Mouse (Mus musculus) liver, adult 2 months (tissue): ENCODE data around the gene Vwa8. TPM values are rescaled to one million over a fixed set of nuclear protein-coding genes. Genes with fewer than 3 reads are reported as not detected.
A peak's percentile ranks its signal among the peaks of the same experiment; 100 is the strongest.
"Not testable (repeated sequence)": the region's sequence is repeated elsewhere in the genome, so short reads cannot be mapped to it uniquely, and the experiment has no call there.

ENCODE experiments used
- DNase-seq: peaks from one replicate; pipeline ENCODE4 v3.0.0-alpha.2; 2011; ENCODE audit warnings: low read depth, low spot score; ENCODE audit errors: extremely low read depth
- H3K27ac ChIP-seq: fragments of 200-500 bp; replicated peaks from 2 replicates; pipeline ENCODE4 v1.5.1; 2012; ENCODE audit warnings: low read depth, mild to moderate bottlenecking, control low read depth, inconsistent platforms, low read length; ENCODE audit not compliant: insufficient read depth
- H3K27me3 ChIP-seq: fragments of 200-500 bp; 2 replicates; pipeline ENCODE4 v1.6.1; 2012; ENCODE audit warnings: mild to moderate bottlenecking, moderate library complexity, low read length, inconsistent platforms; ENCODE audit not compliant: control insufficient read depth, insufficient read depth
- H3K36me3 ChIP-seq: fragments of 200-500 bp; 2 replicates; pipeline ENCODE4 v1.6.1; 2012; ENCODE audit warnings: low read length, inconsistent platforms; ENCODE audit not compliant: control insufficient read depth, insufficient read depth
- H3K4me1 ChIP-seq: fragments of 200-500 bp; 2 replicates; pipeline ENCODE4 v1.6.1; 2011; ENCODE audit warnings: low read length; ENCODE audit not compliant: control insufficient read depth, insufficient read depth
- H3K4me3 ChIP-seq: fragments of 200-500 bp; 2 replicates; pipeline ENCODE4 v1.5.1; 2011; ENCODE audit warnings: low read depth, mild to moderate bottlenecking, control low read depth, low read length, moderate library complexity; ENCODE audit not compliant: insufficient read depth
- H3K79me2 ChIP-seq: fragments of 200-500 bp; 2 replicates; pipeline ENCODE4 v1.6.1; 2012; ENCODE audit warnings: inconsistent platforms, mild to moderate bottlenecking, low read length, moderate library complexity; ENCODE audit not compliant: control insufficient read depth, insufficient read depth
- H3K9ac ChIP-seq: fragments of 200-500 bp; 2 replicates; pipeline ENCODE4 v1.6.1; 2012; ENCODE audit warnings: low read depth, mild to moderate bottlenecking, control low read depth, inconsistent platforms, low read length
- CTCF ChIP-seq: fragments of 200-500 bp; IDR thresholded peaks from 2 replicates; pipeline ENCODE4 v1.5.1; 2011; ENCODE audit warnings: low read depth, low read length, control low read depth
- POLR2A ChIP-seq: fragments of 200-500 bp; IDR thresholded peaks from 2 replicates; pipeline ENCODE4 v1.6.1; 2011; ENCODE audit warnings: low read length, control low read depth; ENCODE audit not compliant: insufficient read depth; ENCODE audit errors: extremely low read depth
- WGBS: fragments of 180-500 bp; shearing (Covaris S2); methylation state at CpG from one replicate; pipeline ENCODE4 v1.1.7; 2018; 5-methylcytosine and 5-hydroxymethylcytosine counted together
- polyA plus RNA-seq: library from polyadenylated mRNA; depleted of rRNA; stranded (reverse); fragments of >200 nt; gene quantifications from 2 replicates; pipeline ENCODE4 v1.2.3, GENCODE M21; 2012
- total RNA-seq: library from RNA; depleted of rRNA; stranded (reverse); fragments of >200 nt; gene quantifications from 2 replicates; pipeline ENCODE4 v1.2.3, GENCODE M21; 2014

Vwa8 gene
- total and polyA plus RNA-seq, 2 experiments = 44.0 to 106 TPM

- Histone ChIP-seq H3K79me2 (peaks cover 20% of the 10 kb centered on the region), H3K4me3 (no peak overlapping the region), H3K27ac (no peak overlapping the region), H3K36me3 (no peaks in the 10 kb centered on the region), H3K4me1 (no peaks in the 10 kb centered on the region), H3K27me3 (no peaks in the 10 kb centered on the region), H3K9ac (no peak overlapping the region)
- 71% methylated on average over 8 of the region's 8 CpGs for WGBS
- peak; percentile 74 for DNase-seq
- TF ChIP-seq CTCF (no peak), POLR2A (no peak)
Measured at GRCm38 (mm10) chr14:78886566-78887234, 37.8 kb downstream of the Vwa8 start.

- H3K4me3 ChIP-seq, H3K27me3 ChIP-seq: not testable (repeated sequence)
- 99% methylated on average over 16 of the region's 18 CpGs for WGBS
Measured at GRCm38 (mm10) chr14:78887494-78887893, 38.6 kb downstream of the Vwa8 start.

DNA sequence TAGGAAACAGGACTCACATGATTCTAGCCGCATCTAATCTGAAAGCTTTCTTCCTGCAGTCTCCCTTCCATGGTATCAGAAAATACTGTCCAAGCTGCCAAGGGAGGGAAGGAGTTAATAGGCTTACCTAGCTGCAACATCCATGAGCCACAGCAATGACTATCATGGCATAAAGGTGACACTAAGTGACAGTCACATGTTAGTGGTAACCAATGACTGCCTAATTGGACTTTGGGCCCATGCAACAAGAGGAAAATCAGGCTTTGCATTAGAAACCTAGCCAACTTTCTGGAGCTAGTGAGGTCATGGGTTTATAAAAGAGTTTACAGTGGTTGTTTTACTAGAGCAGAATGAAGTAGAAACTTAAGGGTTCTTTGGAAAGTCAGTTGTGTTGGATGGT, 46.6 kb downstream of the Vwa8 start:
- Histone ChIP-seq H3K9ac (no peak overlapping the region), H3K27me3 (no peaks in the 10 kb centered on the region), H3K27ac (peak overlapping the region; percentile 50), H3K79me2 (peaks cover 9% of the 10 kb centered on the region; the same call in 1 of the 2 replicates), H3K4me1 (peaks cover 18% of the 10 kb centered on the region), H3K4me3 (no peak overlapping the region), H3K36me3 (no peaks in the 10 kb centered on the region)
- TF ChIP-seq CTCF (no peak), POLR2A (no peak)
- DNase-seq = peak; percentile 92
- WGBS = 88% methylated on average over 1 of the region's 1 CpGs

More at GRCm38 (mm10) chr14:78887494-78887893, 38.6 kb downstream of the Vwa8 start:
- H3K4me1 ChIP-seq, H3K27ac ChIP-seq, H3K9ac ChIP-seq, H3K36me3 ChIP-seq, DNase-seq: not testable (repeated sequence)
- peaks cover 20% of the 10 kb centered on the region for H3K79me2 ChIP-seq

- H3K27ac ChIP-seq = peak overlapping the region; percentile 50
- peak; percentile 97 for DNase-seq
- 31% methylated on average over 5 of the region's 5 CpGs for WGBS
- H3K27me3 ChIP-seq = no peaks in the 10 kb centered on the region
- peaks cover 10% of the 10 kb centered on the region; the same call in 1 of the 2 replicates for H3K79me2 ChIP-seq
- H3K9ac ChIP-seq = peak overlapping the region; percentile 24; the same call in 1 of the 2 replicates
- H3K4me3 ChIP-seq = no peak overlapping the region
- peaks cover 18% of the 10 kb centered on the region for H3K4me1 ChIP-seq
- TF ChIP-seq POLR2A (no peak), CTCF (no peak)
- H3K36me3 ChIP-seq = no peaks in the 10 kb centered on the region
Measured at GRCm38 (mm10) chr14:78896252-78896651, 47.4 kb downstream of the Vwa8 start.

DNA sequence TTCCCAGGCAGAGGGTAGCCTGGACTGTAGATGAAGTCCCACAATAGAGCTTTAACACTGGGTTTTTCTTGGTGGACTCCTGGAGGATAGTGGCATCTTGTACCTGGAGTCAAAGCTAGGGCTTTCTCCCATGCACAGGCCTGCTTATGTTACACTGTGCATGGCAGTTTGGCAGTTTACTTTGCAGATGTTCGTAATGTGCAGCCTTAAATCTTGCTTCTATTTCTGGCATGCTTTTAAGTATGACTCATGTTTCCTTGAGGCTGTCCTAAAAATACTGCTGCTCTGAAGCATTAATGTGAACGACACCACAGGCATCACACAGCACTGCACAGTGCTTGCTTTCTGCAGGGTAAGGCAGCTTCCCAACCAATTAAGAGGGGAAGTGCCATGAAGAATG, 51.9 kb downstream of the Vwa8 start:
- peak; percentile 31 for DNase-seq
- no peak overlapping the region for H3K27ac ChIP-seq
- TF ChIP-seq CTCF = no peak
- no peaks in the 10 kb centered on the region for H3K36me3 ChIP-seq
- no peaks in the 10 kb centered on the region for H3K27me3 ChIP-seq
- peaks cover 6% of the 10 kb centered on the region; the same call in 1 of the 2 replicates for H3K4me1 ChIP-seq
- H3K9ac ChIP-seq = no peak overlapping the region
- no peak overlapping the region for H3K4me3 ChIP-seq
- WGBS = 58% methylated on average over 2 of the region's 2 CpGs
- peaks cover 26% of the 10 kb centered on the region; the same call in 1 of the 2 replicates for H3K79me2 ChIP-seq

DNA sequence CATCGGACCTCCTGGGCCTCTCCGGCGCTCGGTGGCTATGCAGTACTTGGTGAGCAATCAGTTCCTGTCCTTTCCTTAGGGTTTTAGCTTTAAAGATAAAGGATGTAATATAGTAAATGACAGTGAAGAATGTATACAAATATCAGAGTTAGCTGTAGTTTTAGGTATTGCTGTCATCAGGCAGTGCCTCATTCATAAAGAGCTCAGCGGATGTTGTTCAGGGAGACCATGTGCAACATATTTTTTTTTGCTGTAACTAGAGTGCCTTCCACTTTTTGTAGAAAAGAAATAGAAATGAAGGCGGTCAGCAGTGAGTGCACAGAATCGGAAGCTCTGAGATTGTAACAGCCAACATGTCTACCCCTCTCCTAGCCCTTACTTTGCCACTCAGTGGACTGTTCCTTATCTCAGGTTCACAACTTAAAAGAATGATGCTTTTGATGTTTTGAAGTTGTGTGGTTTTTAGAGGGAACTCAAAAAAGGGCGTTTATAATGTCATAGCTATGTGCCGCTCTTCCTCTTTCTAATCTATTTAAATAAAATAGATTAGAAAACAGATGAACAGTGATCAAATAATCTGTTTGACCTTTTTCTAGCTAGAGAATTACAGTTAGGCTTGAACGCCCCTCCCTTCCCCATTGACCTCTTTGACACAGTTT, 59.5 kb downstream of the Vwa8 start:
- Histone ChIP-seq H3K9ac (no peak overlapping the region), H3K79me2 (peaks cover 20% of the 10 kb centered on the region; the same call in 1 of the 2 replicates), H3K36me3 (peaks cover 27% of the 10 kb centered on the region), H3K27ac (no peak overlapping the region), H3K4me3 (no peak overlapping the region), H3K4me1 (no peaks in the 10 kb centered on the region; the same call in 1 of the 2 replicates), H3K27me3 (no peaks in the 10 kb centered on the region)
- TF ChIP-seq CTCF (no peak), POLR2A (no peak)
- no peak for DNase-seq
- 91% methylated on average over 10 of the region's 10 CpGs for WGBS
